Mouse (Mus musculus): ENCODE results near the gene Col25a1. TPM values are rescaled to one million over a fixed set of nuclear protein-coding genes. Genes with fewer than 3 reads are reported as not detected.

Gene Col25a1
- polyA plus RNA-seq, 1 experiment, result 0.04 TPM

- Histone ChIP-seq H3K4me1 (ENCODE audit: control insufficient read depth, insufficient read depth, insufficient read length, low read length) (peaks cover 3% of the 10 kb centered on the region; the same call in 1 of the 2 replicates), H3K27ac (ENCODE audit: insufficient read depth, low read depth, low read length) (no peak overlapping the region), H3K4me3 (ENCODE audit: low read depth, low read length) (no peak overlapping the region), H3K27me3 (ENCODE audit: control insufficient read depth, insufficient read depth, low read length) (no peaks in the 10 kb centered on the region), H3K36me3 (ENCODE audit: control insufficient read depth, insufficient read depth, low read length) (no peaks in the 10 kb centered on the region)
- no peak for TF ChIP-seq CTCF (IDR thresholded peaks at IDR 0.05; ENCODE audit: extremely low read depth, insufficient read length, insufficient replicate concordance, low read depth, low read length)
- 48% methylated on average over 8 of the region's 8 CpGs for WGBS
Measured at GRCm38 (mm10) chr3:130615625-130616024, 484.3 kb downstream of the Col25a1 start.

DNA sequence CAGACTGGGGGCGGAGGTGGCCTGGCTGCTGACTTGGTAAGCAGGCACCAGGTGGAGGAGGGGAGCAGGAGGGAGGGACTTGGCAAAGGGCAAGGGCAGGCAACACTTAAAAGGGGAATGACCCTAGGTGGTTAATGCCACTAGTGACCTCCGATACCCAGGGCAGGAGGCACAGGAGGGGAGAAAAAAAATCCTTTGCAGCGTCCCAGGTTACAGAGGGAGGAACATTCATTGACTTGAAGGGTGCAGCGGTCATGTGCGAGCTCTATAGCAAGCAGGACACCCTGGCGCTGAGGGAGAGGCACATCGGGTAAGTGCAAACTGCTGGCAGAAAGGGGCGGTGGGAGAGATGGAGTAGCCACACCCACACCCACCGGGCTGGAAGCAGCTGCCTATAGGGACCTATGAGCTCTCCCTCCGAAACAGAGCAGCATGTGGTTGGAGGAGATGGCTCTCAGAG is 486.2 kb downstream of the Col25a1 start, which contains the start of gene Etnppl:
Etnppl (plus strand) TSS at position 10 of the 460 bp plus-strand sequence.
- H3K4me3 ChIP-seq (ENCODE audit: low read depth, low read length), result peak within 1 kb of the TSS; percentile 34
- H3K27ac ChIP-seq (ENCODE audit: insufficient read depth, low read depth, low read length), result no peak within 1 kb of the TSS
- H3K27me3 ChIP-seq (ENCODE audit: control insufficient read depth, insufficient read depth, low read length), result no peaks in the 10 kb centered on the region
- 3% methylated on average over 10 of the region's 10 CpGs for WGBS
- peaks cover 3% of the 10 kb centered on the region; the same call in 1 of the 2 replicates for H3K4me1 ChIP-seq (ENCODE audit: control insufficient read depth, insufficient read depth, insufficient read length, low read length)
- H3K36me3 ChIP-seq (ENCODE audit: control insufficient read depth, insufficient read depth, low read length), result no peaks in the 10 kb centered on the region
- TF ChIP-seq CTCF (IDR thresholded peaks at IDR 0.05; ENCODE audit: extremely low read depth, insufficient read length, insufficient replicate concordance, low read depth, low read length), result no peak
- TF ChIP-seq POLR2A (IDR thresholded peaks at IDR 0.05; ENCODE audit: low read depth, low read length), result no peak

- H3K4me3 ChIP-seq (ENCODE audit: low read depth, low read length), result no peak overlapping the region
- WGBS, result 72% methylated on average over 12 of the region's 12 CpGs
Measured at GRCm38 (mm10) chr3:130620517-130621146, 489.3 kb downstream of the Col25a1 start.

DNA sequence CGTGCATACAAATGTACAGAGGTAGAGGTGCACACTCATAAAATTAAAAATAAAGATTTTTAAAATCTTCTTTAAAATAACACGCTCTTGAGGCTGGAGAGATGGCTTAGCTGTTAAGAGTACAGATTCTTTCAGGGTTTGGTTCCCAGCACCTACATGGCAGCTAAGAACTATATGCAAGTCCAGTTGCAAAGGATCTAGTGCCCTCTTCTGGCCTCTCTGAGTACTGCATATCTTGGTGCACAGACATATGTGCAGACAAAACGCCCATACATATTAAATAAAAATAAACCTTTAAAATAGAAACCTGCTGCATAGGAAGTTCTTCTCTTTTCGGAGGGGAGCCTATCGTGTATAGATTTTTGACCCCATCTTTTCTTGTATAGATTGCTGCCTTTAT is 497.1 kb downstream of the Col25a1 start:
- no peak overlapping the region for H3K27ac ChIP-seq (ENCODE audit: insufficient read depth, low read depth, low read length)
- H3K36me3 ChIP-seq (ENCODE audit: control insufficient read depth, insufficient read depth, low read length), result no peaks in the 10 kb centered on the region
- WGBS, result 90% methylated on average over 5 of the region's 5 CpGs
- no peaks in the 10 kb centered on the region for H3K27me3 ChIP-seq (ENCODE audit: control insufficient read depth, insufficient read depth, low read length)
- no peak overlapping the region for H3K4me3 ChIP-seq (ENCODE audit: low read depth, low read length)
- TF ChIP-seq POLR2A (IDR thresholded peaks at IDR 0.05; ENCODE audit: low read depth, low read length) (no peak), CTCF (IDR thresholded peaks at IDR 0.05; ENCODE audit: extremely low read depth, insufficient read length, insufficient replicate concordance, low read depth, low read length) (no peak)
- no peaks in the 10 kb centered on the region for H3K4me1 ChIP-seq (ENCODE audit: control insufficient read depth, insufficient read depth, insufficient read length, low read length)

More at GRCm38 (mm10) chr3:130620517-130621146, 489.3 kb downstream of the Col25a1 start:
- no peak for TF ChIP-seq CTCF (IDR thresholded peaks at IDR 0.05; ENCODE audit: extremely low read depth, insufficient read length, insufficient replicate concordance, low read depth, low read length)
- TF ChIP-seq POLR2A (IDR thresholded peaks at IDR 0.05; ENCODE audit: low read depth, low read length), result no peak
- Histone ChIP-seq H3K36me3 (ENCODE audit: control insufficient read depth, insufficient read depth, low read length) (no peaks in the 10 kb centered on the region), H3K4me1 (ENCODE audit: control insufficient read depth, insufficient read depth, insufficient read length, low read length) (peaks cover 3% of the 10 kb centered on the region; the same call in 1 of the 2 replicates), H3K27me3 (ENCODE audit: control insufficient read depth, insufficient read depth, low read length) (no peaks in the 10 kb centered on the region), H3K27ac (ENCODE audit: insufficient read depth, low read depth, low read length) (no peak overlapping the region)

DNA sequence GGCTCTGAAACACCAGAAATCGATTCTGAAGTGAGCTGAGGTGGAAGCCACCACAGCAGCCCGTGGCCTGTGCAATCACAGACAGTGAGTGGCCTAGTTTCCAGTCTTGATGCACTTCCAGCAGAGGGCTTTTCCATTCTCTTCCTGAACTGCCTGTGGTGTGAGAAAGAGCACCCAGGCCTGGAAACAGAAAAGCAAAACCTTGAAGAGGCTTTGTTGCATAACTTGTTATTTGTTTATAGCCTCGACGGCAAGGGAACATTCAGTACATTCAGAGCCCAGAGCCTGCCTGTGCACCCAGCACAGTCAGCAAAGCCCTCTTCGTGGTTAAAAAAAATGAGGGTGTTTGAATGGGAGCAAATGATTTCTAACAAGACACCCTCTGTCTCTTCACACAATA is 502.6 kb downstream of the Col25a1 start:
- 50% methylated on average over 5 of the region's 5 CpGs for WGBS
- Histone ChIP-seq H3K4me3 (ENCODE audit: low read depth, low read length) (no peak overlapping the region), H3K36me3 (ENCODE audit: control insufficient read depth, insufficient read depth, low read length) (no peaks in the 10 kb centered on the region), H3K27me3 (ENCODE audit: control insufficient read depth, insufficient read depth, low read length) (no peaks in the 10 kb centered on the region), H3K27ac (ENCODE audit: insufficient read depth, low read depth, low read length) (0 out of 2 replicates have a peak overlapping the region, but pooled peaks have one; percentile 15), H3K4me1 (ENCODE audit: control insufficient read depth, insufficient read depth, insufficient read length, low read length) (no peaks in the 10 kb centered on the region)
- TF ChIP-seq CTCF (IDR thresholded peaks at IDR 0.05; ENCODE audit: extremely low read depth, insufficient read length, insufficient replicate concordance, low read depth, low read length) (no peak), POLR2A (IDR thresholded peaks at IDR 0.05; ENCODE audit: low read depth, low read length) (no peak)

DNA sequence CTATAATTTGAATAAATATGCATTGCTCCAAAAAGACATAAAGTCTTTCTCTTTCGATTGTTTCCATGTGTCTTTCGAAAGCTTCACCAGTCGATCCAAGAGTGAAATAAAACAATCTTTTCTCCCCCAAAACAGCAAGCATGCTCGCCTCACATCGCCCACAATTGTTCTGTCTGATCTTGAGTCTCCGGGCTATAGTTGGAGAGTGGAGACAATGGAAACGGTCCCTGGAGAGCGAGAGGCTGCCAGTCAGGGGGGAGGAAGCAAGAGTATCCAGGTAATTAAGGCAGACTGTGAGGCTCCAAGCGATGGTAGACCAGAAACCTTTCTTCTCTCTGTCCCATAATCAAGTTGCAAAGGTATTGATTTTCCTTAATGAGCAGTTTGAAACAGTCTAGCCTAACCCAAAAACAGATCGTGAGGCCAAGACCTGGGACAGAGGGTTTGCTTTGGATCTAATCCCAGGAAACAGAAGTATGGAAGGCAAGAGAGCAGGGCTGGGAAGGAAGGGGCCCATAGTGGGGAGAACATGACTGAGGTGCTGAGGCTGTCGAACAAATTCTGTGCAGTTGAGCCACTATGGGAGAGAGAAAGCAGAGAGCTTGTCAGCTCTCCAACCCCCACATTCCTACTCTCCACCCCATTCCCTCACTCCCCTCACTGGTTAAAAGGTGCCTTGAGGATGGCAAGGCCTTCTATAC is 515.0 kb downstream of the Col25a1 start:
- H3K36me3 ChIP-seq (ENCODE audit: control insufficient read depth, insufficient read depth, low read length), result no peaks in the 10 kb centered on the region
- TF ChIP-seq POLR2A (IDR thresholded peaks at IDR 0.05; ENCODE audit: low read depth, low read length) (no peak), CTCF (IDR thresholded peaks at IDR 0.05; ENCODE audit: extremely low read depth, insufficient read length, insufficient replicate concordance, low read depth, low read length) (no peak)
- H3K27me3 ChIP-seq (ENCODE audit: control insufficient read depth, insufficient read depth, low read length), result no peaks in the 10 kb centered on the region
- no peak overlapping the region for H3K27ac ChIP-seq (ENCODE audit: insufficient read depth, low read depth, low read length)
- WGBS, result 75% methylated on average over 11 of the region's 11 CpGs
- no peaks in the 10 kb centered on the region for H3K4me1 ChIP-seq (ENCODE audit: control insufficient read depth, insufficient read depth, insufficient read length, low read length)
- no peak overlapping the region for H3K4me3 ChIP-seq (ENCODE audit: low read depth, low read length)

Other genes starting within 250 kb of the Col25a1 start
- 168 and 203 TPM in 2 replicates for gene Casp6, start 230.1 kb upstream of the Col25a1 start, polyA plus RNA-seq (2012; rRNA removed)
- gene Mcub, start 161.3 kb upstream of the Col25a1 start, polyA plus RNA-seq (2012; rRNA removed), result 0.96 and 1.7 TPM in 2 replicates
- 34.0 and 53.7 TPM in 2 replicates for gene Sec24b, start 69.9 kb upstream of the Col25a1 start, polyA plus RNA-seq (2012; rRNA removed)